Mouse (Mus musculus) neural tube, embryonic 13.5 days (tissue): ENCODE results near the gene Olfr744. TPM values are rescaled to one million over a fixed set of nuclear protein-coding genes. Genes with fewer than 3 reads are reported as not detected.
"Not testable (repeated sequence)": the region's sequence is repeated elsewhere in the genome, so short reads cannot be mapped to it uniquely, and the experiment has no call there.

Experiments
- ATAC-seq: fragments of 200-750 bp; cut with Nextera tagmentation; 2 replicates; pipeline ENCODE4 v1.8.0; 2017; ENCODE audit warnings: low read depth, mild to moderate bottlenecking, moderate TSS enrichment, moderate library complexity
- H3K27ac ChIP-seq: fragments of 300-500 bp; sonication (generic); replicated peaks from 2 replicates; pipeline ENCODE4 v1.5.1; 2015; ENCODE audit warnings: moderate library complexity, mild to moderate bottlenecking, inconsistent platforms
- H3K27me3 ChIP-seq: fragments of 300-500 bp; sonication (generic); 2 replicates; pipeline ENCODE4 v1.6.1; 2015; ENCODE audit warnings: mild to moderate bottlenecking, inconsistent platforms
- H3K36me3 ChIP-seq: fragments of 300-500 bp; sonication (generic); 2 replicates; pipeline ENCODE4 v1.6.1; 2015; ENCODE audit warnings: mild to moderate bottlenecking, inconsistent platforms
- H3K4me1 ChIP-seq: fragments of 300-500 bp; sonication (generic); replicated peaks from 2 replicates; pipeline ENCODE4 v1.6.1; 2015; ENCODE audit warnings: inconsistent platforms
- H3K4me2 ChIP-seq: fragments of 300-500 bp; sonication (generic); 2 replicates; pipeline ENCODE4 v1.6.1; 2015; ENCODE audit warnings: inconsistent platforms, mild to moderate bottlenecking, moderate library complexity
- H3K4me3 ChIP-seq: fragments of 300-500 bp; sonication (generic); 2 replicates; pipeline ENCODE4 v1.5.1; 2015; ENCODE audit warnings: mild to moderate bottlenecking, inconsistent platforms
- H3K9ac ChIP-seq: fragments of 300-500 bp; sonication (generic); 2 replicates; pipeline ENCODE4 v1.6.1; 2015; ENCODE audit warnings: moderate library complexity, mild to moderate bottlenecking, inconsistent platforms
- H3K9me3 ChIP-seq: fragments of 300-500 bp; sonication (generic); 2 replicates; pipeline ENCODE4 v1.6.1; 2016; ENCODE audit warnings: inconsistent platforms
- WGBS: fragments of 180-500 bp; shearing (Covaris S2); methylation state at CpG from one replicate; pipeline ENCODE4 v1.1.7; 2015; 5-methylcytosine and 5-hydroxymethylcytosine counted together
- polyA plus RNA-seq: library from polyadenylated mRNA; unstranded; fragments of >200 nt; fragmentation: Nextera tagmentation; extraction: Ambion mirVana; gene quantifications from 2 replicates; pipeline ENCODE4 v1.2.1, GENCODE M21; 2015

Gene Olfr744
- polyA plus RNA-seq = not detected in 2 replicates

DNA sequence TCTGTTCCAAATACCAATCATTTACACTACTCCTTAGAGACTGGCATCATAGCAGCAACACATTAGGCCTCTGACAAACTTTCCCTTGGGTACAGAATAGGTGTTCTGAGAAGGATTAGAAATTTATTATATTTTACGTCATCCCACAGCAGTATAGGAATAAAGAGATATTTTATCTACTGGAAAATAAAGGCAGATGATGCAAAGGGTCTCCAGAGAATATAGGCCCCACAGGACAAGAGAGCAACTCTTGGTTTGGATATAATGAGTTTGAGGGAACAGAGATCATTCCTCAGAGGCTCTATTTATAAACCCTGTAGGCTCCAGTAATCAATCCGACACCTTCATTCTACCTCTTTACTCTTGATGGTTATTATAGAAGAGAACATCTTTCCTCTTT lies at the start of gene Olfr744:
Gene Olfr744, plus strand, starts transcription at position 301 of the 400 bp plus-strand sequence.
- no peak for ATAC-seq
- Histone ChIP-seq H3K4me1 (no peaks in the 10 kb centered on the region), H3K27ac (no peak within 1 kb of the TSS), H3K9me3 (peaks cover 6% of the 10 kb centered on the region; the same call in 1 of the 2 replicates), H3K27me3 (no peaks in the 10 kb centered on the region), H3K4me3 (no peak within 1 kb of the TSS), H3K9ac (no peak within 1 kb of the TSS), H3K4me2 (no peak within 1 kb of the TSS), H3K36me3 (no peaks in the 10 kb centered on the region)
- WGBS = 91% methylated on average over 2 of the region's 2 CpGs

DNA sequence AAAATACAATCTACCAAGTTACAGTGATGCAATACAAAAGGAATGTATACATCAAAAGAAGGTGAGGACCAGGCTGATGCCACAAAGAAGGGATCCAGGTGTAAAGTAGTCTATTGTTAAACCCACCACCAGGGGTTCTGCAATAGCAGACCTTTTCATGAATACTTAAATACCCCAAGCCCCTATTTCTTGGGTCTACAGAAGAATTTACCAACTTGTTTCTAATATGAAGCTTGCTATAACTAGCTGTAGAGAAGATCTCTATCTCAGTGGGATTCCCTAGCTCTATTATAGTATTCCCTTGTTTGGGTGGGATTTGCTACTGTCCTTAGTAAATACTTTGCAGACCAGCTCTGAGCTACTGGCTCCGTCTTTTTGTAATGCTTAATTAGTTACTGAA lies 41.6 kb upstream of the Olfr744 start:
- WGBS = 65% methylated on average over 1 of the region's 1 CpGs
- H3K4me3 ChIP-seq, H3K4me1 ChIP-seq, H3K4me2 ChIP-seq, ATAC-seq, H3K9ac ChIP-seq, H3K27ac ChIP-seq, H3K27me3 ChIP-seq, H3K9me3 ChIP-seq, H3K36me3 ChIP-seq: not testable (repeated sequence)

DNA sequence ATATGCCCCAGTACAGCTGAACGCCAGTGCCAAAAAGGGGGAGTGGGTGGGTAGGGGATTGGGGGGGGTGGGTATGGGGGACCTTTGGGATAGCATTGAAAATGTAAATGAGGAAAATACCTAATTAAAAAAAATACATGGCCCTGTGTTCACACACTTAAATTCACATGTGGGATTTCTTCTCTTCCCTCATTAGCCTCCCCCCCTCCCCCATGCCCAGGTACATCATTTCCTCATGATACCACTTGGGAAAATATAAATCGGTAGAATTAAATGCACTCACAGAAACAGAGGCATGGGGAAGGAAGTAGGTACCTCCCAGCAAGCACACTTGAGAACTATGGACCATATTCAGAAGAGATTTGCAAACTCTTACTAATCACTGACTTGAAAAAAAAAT lies 24.4 kb downstream of the Olfr744 start, which contains the start of gene Olfr745:
Gene Olfr745, plus strand, starts transcription at position 301 of the 400 bp plus-strand sequence.
- Histone ChIP-seq H3K27ac (no peak within 1 kb of the TSS), H3K36me3 (no peaks in the 10 kb centered on the region), H3K4me1 (no peaks in the 10 kb centered on the region), H3K27me3 (no peaks in the 10 kb centered on the region), H3K9ac (no peak within 1 kb of the TSS), H3K4me3 (no peak within 1 kb of the TSS), H3K9me3 (no peaks in the 10 kb centered on the region), H3K4me2 (no peak within 1 kb of the TSS)
- no peak for ATAC-seq
- 88% methylated on average over 2 of the region's 2 CpGs for WGBS

DNA sequence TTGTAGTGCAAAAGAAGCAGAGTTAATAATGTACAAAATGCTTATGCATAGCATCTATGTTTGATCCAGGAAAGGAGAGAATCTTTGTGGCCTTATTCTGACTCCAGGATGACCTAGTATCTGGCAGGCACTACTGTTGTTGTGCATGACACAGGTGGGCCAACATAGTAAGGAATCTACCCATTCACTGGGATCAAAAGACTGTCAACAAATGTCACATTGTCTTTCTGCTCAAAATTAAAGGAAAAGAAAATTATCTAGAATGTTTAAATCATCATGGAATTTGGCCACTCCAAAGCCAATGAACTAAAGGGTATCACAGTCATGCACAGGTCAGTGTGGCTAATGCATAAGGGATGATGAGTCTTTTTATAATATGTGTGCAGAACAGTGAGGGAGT lies 32.1 kb downstream of the Olfr744 start, which contains the start of gene Olfr746:
Gene Olfr746, plus strand, starts transcription at position 301 of the 400 bp plus-strand sequence.
- H3K9me3 ChIP-seq = no peaks in the 10 kb centered on the region
- no peak within 1 kb of the TSS for H3K27ac ChIP-seq
- H3K4me3 ChIP-seq = no peak within 1 kb of the TSS
- no peak for ATAC-seq
- H3K4me2 ChIP-seq = no peak within 1 kb of the TSS
- no peaks in the 10 kb centered on the region for H3K4me1 ChIP-seq
- H3K9ac ChIP-seq = no peak within 1 kb of the TSS
- no peaks in the 10 kb centered on the region for H3K27me3 ChIP-seq
- no peaks in the 10 kb centered on the region for H3K36me3 ChIP-seq

Other genes with a start within 250 kb of the Olfr744 start
- gene Olfr736, start 233.7 kb upstream of the Olfr744 start, polyA plus RNA-seq = not detected in 2 replicates
- not detected in 2 replicates for gene Olfr738, start 207.3 kb upstream of the Olfr744 start, polyA plus RNA-seq
- gene Olfr739, start 196.3 kb upstream of the Olfr744 start, polyA plus RNA-seq = not detected in 2 replicates
- not detected in 2 replicates for gene Olfr740, start 169.3 kb upstream of the Olfr744 start, polyA plus RNA-seq
- gene Olfr741, start 142.1 kb upstream of the Olfr744 start, polyA plus RNA-seq = not detected in 2 replicates
- not detected in 2 replicates for gene Olfr742, start 111.3 kb upstream of the Olfr744 start, polyA plus RNA-seq
- not detected in 2 replicates for gene Olfr743, start 93.0 kb upstream of the Olfr744 start, polyA plus RNA-seq
- not detected in 2 replicates for gene Olfr745, start 24.5 kb downstream of the Olfr744 start, polyA plus RNA-seq
- not detected in 2 replicates for gene Olfr746, start 32.2 kb downstream of the Olfr744 start, polyA plus RNA-seq
- not detected in 2 replicates for gene Olfr747, start 78.3 kb downstream of the Olfr744 start, polyA plus RNA-seq
- not detected in 2 replicates for gene Olfr748, start 92.5 kb downstream of the Olfr744 start, polyA plus RNA-seq
- not detected in 2 replicates for gene Olfr749, start 130.2 kb downstream of the Olfr744 start, polyA plus RNA-seq
- 111 and 114 TPM in 2 replicates for gene Ttc5, start 170.6 kb downstream of the Olfr744 start, polyA plus RNA-seq
- gene Ccnb1ip1, start 192.9 kb downstream of the Olfr744 start, polyA plus RNA-seq = not detected in 2 replicates
- 44.5 and 49.0 TPM in 2 replicates for gene Parp2, start 193.0 kb downstream of the Olfr744 start, polyA plus RNA-seq